Mouse (Mus musculus): Measurements from ENCODE around the gene 9130213A22Rik. TPM values are rescaled to one million over a fixed set of nuclear protein-coding genes. Genes with fewer than 3 reads are reported as not detected.

Gene 9130213A22Rik
- polyA plus RNA-seq, 1 experiment from 2014 or later = 0.40 TPM

GRCm38 (mm10) chr11:69103531-69104435 lies 18.6 kb downstream of the 9130213A22Rik start:
- Histone ChIP-seq H3K4me1 (peaks cover 17% of the 10 kb centered on the region), H3K36me3 (peaks cover 83% of the 10 kb centered on the region), H3K27ac (no peak overlapping the region), H3K9ac (no peak overlapping the region), H3K27me3 (no peaks in the 10 kb centered on the region), H3K9me3 (no peaks in the 10 kb centered on the region), H3K4me3 (no peak overlapping the region), H3K4me2 (replicated peaks) (no peak overlapping the region)
- ATAC-seq (ENCODE audit: insufficient number of reproducible peaks, insufficient read depth, low FRiP score, low TSS enrichment) = no peak
- WGBS = 93% methylated on average over 15 of the region's 15 CpGs

DNA sequence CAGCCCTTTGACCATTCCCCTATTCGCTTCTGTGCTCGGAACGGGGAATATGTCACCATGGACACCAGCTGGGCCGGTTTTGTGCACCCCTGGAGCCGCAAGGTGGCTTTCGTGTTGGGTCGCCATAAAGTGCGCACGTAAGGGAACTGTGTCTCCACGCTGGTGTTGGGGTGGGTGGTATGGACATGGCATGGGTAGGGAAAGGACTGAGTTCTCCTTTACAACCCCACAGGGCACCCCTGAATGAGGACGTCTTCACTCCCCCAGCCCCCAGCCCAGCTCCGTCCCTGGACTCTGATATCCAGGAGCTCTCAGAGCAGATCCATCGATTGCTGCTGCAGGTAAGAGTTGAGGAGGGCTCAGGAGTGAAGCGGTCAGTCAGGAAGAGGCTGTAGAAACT lies 19.3 kb downstream of the 9130213A22Rik start:
- Histone ChIP-seq H3K4me2 (replicated peaks) (no peak overlapping the region), H3K9me3 (no peaks in the 10 kb centered on the region), H3K4me3 (no peak overlapping the region), H3K27ac (no peak overlapping the region), H3K36me3 (peaks cover 77% of the 10 kb centered on the region), H3K27me3 (no peaks in the 10 kb centered on the region), H3K4me1 (peaks cover 23% of the 10 kb centered on the region), H3K9ac (no peak overlapping the region)
- WGBS = 93% methylated on average over 14 of the region's 14 CpGs
- no peak for ATAC-seq (ENCODE audit: insufficient number of reproducible peaks, insufficient read depth, low FRiP score, low TSS enrichment)

DNA sequence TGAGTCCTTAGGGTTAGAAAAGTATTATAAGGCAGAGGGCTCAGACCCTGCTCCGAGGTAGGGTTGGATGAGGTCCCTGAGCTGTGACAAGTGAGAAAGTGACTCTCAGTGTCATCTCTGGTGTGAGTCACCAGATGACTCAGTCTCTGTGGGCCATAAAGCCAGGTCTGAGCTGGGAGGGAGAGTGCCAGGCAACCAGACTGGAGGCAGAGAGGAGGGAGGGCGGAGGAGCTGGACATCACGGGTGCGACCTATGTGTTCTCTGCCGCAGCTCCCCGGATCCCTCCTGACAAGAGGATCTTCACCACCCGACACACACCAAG lies 20.0 kb downstream of the 9130213A22Rik start:
- Histone ChIP-seq H3K4me2 (replicated peaks) (no peak overlapping the region), H3K9me3 (no peaks in the 10 kb centered on the region), H3K4me3 (no peak overlapping the region), H3K4me1 (peaks cover 31% of the 10 kb centered on the region), H3K27me3 (no peaks in the 10 kb centered on the region), H3K9ac (no peak overlapping the region), H3K27ac (no peak overlapping the region), H3K36me3 (peaks cover 69% of the 10 kb centered on the region)
- 92% methylated on average over 7 of the region's 7 CpGs for WGBS
- ATAC-seq (ENCODE audit: insufficient number of reproducible peaks, insufficient read depth, low FRiP score, low TSS enrichment) = no peak

GRCm38 (mm10) chr11:69101604-69102402 lies 20.6 kb downstream of the 9130213A22Rik start:
- no peak overlapping the region for H3K27ac ChIP-seq
- H3K36me3 ChIP-seq = peaks cover 64% of the 10 kb centered on the region

DNA sequence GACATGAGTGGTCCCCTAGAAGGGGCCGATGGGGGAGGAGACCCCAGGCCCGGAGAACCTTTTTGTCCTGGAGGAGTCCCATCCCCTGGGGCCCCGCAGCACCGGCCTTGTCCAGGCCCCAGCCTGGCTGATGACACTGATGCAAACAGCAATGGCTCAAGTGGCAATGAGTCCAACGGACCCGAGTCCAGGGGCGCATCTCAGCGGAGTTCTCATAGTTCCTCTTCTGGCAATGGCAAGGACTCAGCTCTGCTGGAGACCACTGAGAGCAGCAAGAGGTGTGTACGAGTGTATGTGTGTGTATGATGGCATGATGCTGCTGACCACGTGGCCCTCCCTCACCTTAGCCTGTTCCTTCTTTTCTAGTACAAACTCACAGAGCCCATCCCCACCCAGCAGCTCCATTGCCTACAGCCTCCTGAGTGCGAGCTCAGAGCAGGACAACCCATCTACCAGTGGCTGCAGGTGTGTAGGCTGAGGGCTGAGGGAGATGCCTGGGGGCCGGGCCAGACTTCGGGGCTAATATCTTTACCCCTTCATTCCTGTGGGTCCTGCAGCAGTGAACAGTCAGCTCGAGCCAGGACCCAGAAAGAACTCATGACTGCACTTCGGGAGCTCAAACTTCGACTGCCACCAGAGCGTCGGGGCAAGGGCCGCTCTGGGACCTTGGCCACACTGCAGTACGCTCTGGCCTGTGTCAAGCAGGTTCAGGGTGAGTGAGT lies 21.6 kb downstream of the 9130213A22Rik start:
- Histone ChIP-seq H3K9ac (peak overlapping the region; percentile 53; the same call in 1 of the 2 replicates), H3K4me2 (replicated peaks) (peak overlapping the region; percentile 81), H3K27me3 (no peaks in the 10 kb centered on the region), H3K9me3 (no peaks in the 10 kb centered on the region), H3K4me3 (no peak overlapping the region), H3K4me1 (peaks cover 44% of the 10 kb centered on the region), H3K36me3 (peaks cover 54% of the 10 kb centered on the region), H3K27ac (peak overlapping the region; percentile 86)
- 88% methylated on average over 20 of the region's 20 CpGs for WGBS
- ATAC-seq (ENCODE audit: insufficient number of reproducible peaks, insufficient read depth, low FRiP score, low TSS enrichment) = no peak

More at GRCm38 (mm10) chr11:69101604-69102402, 20.6 kb downstream of the 9130213A22Rik start:
- H3K4me1 ChIP-seq = peaks cover 36% of the 10 kb centered on the region
- no peak overlapping the region for H3K9ac ChIP-seq
- H3K9me3 ChIP-seq = no peaks in the 10 kb centered on the region
- no peak overlapping the region for H3K4me3 ChIP-seq
- no peaks in the 10 kb centered on the region for H3K27me3 ChIP-seq
- H3K4me2 ChIP-seq (replicated peaks) = no peak overlapping the region
- ATAC-seq (ENCODE audit: insufficient number of reproducible peaks, insufficient read depth, low FRiP score, low TSS enrichment) = no peak
- WGBS = 89% methylated on average over 21 of the region's 21 CpGs

DNA sequence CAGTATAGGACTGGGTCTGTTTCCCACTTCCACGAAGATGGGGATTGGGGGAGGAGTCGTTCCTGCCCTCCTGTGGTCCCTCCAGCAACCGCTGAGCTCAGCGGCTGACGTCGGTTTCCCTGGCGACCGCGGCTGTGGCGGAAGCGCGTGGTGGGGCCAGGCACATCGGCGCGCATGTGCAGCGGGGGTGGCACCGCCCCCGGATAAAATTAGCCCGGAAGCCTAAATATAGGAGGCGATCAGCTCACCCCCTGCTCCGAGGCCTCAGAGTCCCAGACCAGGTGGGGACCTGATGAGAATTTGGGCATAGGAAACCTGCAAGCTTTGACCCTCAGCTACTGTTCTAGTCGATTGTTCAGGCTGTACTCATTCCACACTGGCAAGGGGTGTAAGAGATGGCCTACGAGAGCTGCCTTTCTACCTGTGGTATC lies 22.5 kb downstream of the 9130213A22Rik start:
- no peaks in the 10 kb centered on the region for H3K9me3 ChIP-seq
- H3K36me3 ChIP-seq = peaks cover 45% of the 10 kb centered on the region
- H3K4me3 ChIP-seq = peak overlapping the region; percentile 47
- under 1% methylated on average over 23 of the region's 23 CpGs for WGBS
- peak overlapping the region; percentile 53 for H3K9ac ChIP-seq
- ATAC-seq (ENCODE audit: insufficient number of reproducible peaks, insufficient read depth, low FRiP score, low TSS enrichment) = peak; percentile 24; the same call in 1 of the 2 replicates
- H3K4me1 ChIP-seq = peaks cover 44% of the 10 kb centered on the region
- peak overlapping the region; percentile 86 for H3K27ac ChIP-seq
- peak overlapping the region; percentile 81 for H3K4me2 ChIP-seq (replicated peaks)
- no peaks in the 10 kb centered on the region for H3K27me3 ChIP-seq

- Histone ChIP-seq H3K4me1 (peaks cover 44% of the 10 kb centered on the region), H3K4me3 (peak overlapping the region; percentile 47), H3K4me2 (replicated peaks) (peak overlapping the region; percentile 81), H3K36me3 (peaks cover 39% of the 10 kb centered on the region), H3K27ac (peak overlapping the region; percentile 86), H3K9me3 (no peaks in the 10 kb centered on the region), H3K27me3 (no peaks in the 10 kb centered on the region), H3K9ac (peak overlapping the region; percentile 53)
- 1% methylated on average over 22 of the region's 22 CpGs for WGBS
- no peak for ATAC-seq (ENCODE audit: insufficient number of reproducible peaks, insufficient read depth, low FRiP score, low TSS enrichment)
These were observed 23.0 kb downstream of the 9130213A22Rik start for GRCm38 (mm10) chr11:69099177-69099914.

GRCm38 (mm10) chr11:69098762-69099091 lies 23.7 kb downstream of the 9130213A22Rik start:
- H3K9ac ChIP-seq = peak overlapping the region; percentile 53
- H3K9me3 ChIP-seq = no peaks in the 10 kb centered on the region
- peaks cover 44% of the 10 kb centered on the region for H3K4me1 ChIP-seq
- under 1% methylated on average over 19 of the region's 19 CpGs for WGBS
- no peak; the same call in 1 of the 2 replicates for ATAC-seq (ENCODE audit: insufficient number of reproducible peaks, insufficient read depth, low FRiP score, low TSS enrichment)
- H3K27ac ChIP-seq = peak overlapping the region; percentile 86
- no peaks in the 10 kb centered on the region for H3K27me3 ChIP-seq
- H3K4me3 ChIP-seq = peak overlapping the region; percentile 47
- H3K36me3 ChIP-seq = peaks cover 33% of the 10 kb centered on the region
- H3K4me2 ChIP-seq (replicated peaks) = peak overlapping the region; percentile 81

DNA sequence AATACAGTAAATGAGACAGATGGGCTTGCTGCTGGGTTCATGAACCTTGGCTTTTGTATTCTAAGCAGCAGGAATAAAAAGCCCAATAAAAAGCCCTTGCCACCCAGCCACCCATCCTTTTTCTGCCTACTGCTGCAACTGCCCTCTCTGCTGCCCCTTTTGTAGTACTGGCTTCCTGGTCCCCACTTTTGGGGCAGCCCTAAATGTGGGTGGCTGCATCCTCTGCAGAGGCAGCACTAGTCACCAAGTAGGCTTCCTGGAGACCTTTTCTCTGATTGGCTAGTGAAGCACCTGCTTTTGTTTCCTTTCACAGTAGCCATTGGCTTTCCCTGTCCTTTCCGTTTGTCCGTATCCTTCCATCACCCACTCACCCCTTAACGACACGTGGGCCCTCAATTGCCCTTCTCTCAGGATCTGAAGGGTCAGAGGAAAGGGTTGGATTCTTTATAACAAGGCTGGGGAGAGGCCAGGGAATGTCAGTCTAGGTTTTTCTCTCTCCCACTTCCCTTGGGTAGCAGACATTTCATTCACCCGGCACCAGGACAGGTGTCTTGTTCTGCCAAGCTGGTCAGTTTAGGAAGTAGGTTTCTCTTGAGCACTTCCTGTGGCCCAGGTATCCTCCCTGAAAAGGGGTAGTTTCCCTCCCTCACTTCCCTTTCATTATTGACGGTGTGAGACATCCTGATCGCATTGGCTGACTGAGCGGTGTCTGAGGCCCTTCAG lies 24.2 kb downstream of the 9130213A22Rik start:
- WGBS = 25% methylated on average over 8 of the region's 8 CpGs
- peak overlapping the region; percentile 81 for H3K4me2 ChIP-seq (replicated peaks)
- H3K4me1 ChIP-seq = peaks cover 44% of the 10 kb centered on the region
- H3K36me3 ChIP-seq = peaks cover 28% of the 10 kb centered on the region
- peak overlapping the region; percentile 57 for H3K4me3 ChIP-seq
- no peak for ATAC-seq (ENCODE audit: insufficient number of reproducible peaks, insufficient read depth, low FRiP score, low TSS enrichment)
- H3K9me3 ChIP-seq = no peaks in the 10 kb centered on the region
- peak overlapping the region; percentile 53; the same call in 1 of the 2 replicates for H3K9ac ChIP-seq
- H3K27me3 ChIP-seq = no peaks in the 10 kb centered on the region
- peak overlapping the region; percentile 84 for H3K27ac ChIP-seq

Measured in embryonic facial prominence, embryonic 12.5 days (tissue).